Mouse (Mus musculus) ovary, postnatal 14 days (tissue): ENCODE measurements at regions not wholly inside any gene's neighbourhood (a gene's known extent, or its start where the extent isn't known, plus 50 kb on each side); places are given as distances from the start of the nearest gene placed in this dataset.

Experiments used
- DNase-seq: peaks from one replicate; pipeline ENCODE4 v3.0.0; 2022; ENCODE audit warnings: low spot score

DNA sequence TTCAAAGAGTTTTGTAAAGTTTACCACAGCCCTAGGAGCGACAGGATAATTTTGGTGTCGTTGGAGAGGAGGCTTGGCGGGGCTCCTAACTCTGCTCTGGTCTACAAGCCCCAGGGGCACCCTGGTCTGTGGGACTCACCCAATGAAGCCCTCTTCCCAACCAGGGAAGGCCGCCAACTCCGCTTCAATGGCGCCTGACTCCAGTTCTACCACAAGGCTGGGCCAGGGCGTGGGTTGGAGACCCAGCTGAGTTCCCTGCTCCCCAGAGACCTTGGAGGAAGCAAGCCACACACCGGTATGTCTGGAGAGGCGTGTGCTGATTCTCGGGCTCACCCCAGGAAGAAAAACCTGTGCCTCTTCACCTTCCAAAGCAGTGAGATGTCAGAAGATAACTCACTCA lies 128.9 kb downstream of the Gadd45g start:
- no peak for DNase-seq

DNA sequence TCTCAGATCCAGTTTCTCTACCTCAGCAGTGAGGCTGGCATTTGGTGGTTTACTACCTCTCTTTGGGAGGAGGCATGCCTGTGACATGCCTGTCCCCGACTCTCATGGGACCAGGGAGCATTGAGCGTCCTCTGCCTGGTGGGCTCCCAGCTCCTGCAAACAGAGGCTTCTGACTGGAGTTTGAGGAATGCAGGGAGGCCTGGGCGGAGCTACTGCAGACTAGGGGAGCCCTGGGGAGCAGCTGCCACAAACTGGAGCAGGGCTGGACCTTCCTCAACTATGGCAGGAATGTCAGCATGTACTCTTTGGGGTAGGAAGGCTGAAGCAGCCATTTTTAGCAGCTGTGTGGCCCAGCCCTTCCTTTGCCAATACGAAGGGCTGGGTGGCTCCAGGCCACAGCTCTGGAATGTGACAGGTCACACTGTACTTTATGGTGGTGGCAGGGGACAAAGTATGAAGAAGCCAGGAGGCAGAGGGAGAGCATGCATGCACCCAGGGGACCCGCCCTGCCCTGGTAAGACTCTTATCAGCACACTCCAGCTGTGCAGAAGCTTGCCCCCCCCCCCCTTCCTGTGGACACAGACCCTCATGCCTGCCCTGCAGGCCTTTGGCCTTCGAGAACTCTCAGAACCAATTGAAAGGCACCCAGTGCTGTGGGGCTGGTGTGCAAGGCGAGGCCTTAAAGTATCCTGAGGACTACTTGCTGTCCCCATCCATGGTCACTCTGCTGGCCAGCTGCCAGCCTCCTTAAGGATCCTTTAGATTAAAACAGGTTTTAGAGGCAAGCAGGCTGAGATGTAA lies 129.5 kb downstream of the Gadd45g start:
- DNase-seq: no peak

DNA sequence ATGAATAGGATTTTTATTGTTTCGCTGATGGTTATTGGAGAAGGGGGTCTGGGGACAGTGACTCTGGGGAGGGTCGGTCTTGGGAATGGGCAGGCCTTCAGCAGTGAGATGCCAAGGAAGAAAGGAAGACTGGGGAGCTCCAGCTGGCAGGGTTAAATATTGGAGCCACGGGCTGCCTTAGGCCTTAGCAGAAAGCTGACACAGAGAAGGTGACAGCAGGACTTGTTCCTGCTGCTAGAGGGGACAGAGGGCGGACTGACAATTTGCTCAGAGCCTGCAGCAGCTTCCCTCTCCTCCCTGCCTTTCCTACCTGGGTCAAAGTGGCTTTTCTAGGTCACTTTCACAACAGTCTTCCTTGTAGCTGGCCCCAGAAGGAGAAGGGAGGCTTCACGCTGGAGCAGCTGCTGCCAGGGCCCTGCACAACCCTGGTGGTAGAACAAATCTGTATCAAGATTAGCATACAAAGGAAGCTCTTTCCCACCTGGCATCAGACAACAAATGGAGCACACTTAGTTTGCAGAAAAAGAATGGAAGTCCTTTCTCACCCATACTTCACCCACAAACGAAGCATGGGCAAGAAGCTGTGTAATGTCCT lies 130.2 kb downstream of the Gadd45g start:
- DNase-seq: no peak

- DNase-seq: no peak
Observed at GRCm38 (mm10) chr13:51979301-51979977, 133.0 kb downstream of the Gadd45g start.

DNA sequence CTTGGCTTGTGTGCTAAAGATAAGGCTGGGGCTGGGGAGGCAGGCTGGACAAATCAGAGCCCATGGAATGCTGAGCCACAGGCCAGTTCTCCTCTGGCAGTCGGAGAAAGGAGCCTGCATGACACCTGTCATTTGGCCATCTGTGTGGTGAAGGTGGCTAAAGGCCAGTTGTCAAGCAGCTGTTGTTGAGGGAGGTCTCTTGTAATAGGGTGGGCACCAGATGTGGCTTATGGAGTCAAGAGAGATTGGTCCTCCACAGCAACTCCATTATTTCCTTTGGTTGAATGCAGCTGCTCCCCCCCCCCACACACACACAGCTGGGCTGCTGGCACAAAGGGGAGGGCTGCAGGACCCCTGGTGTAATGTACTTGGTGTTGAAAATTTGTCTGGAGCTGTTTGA lies 133.9 kb downstream of the Gadd45g start:
- DNase-seq: no peak

GRCm38 (mm10) chr13:51983002-51983401 lies 136.5 kb downstream of the Gadd45g start:
- DNase-seq: no peak

GRCm38 (mm10) chr13:51983575-51983974 lies 137.1 kb downstream of the Gadd45g start:
- no peak for DNase-seq

GRCm38 (mm10) chr13:51991339-51991738 lies 144.9 kb downstream of the Gadd45g start:
- no peak for DNase-seq

DNA sequence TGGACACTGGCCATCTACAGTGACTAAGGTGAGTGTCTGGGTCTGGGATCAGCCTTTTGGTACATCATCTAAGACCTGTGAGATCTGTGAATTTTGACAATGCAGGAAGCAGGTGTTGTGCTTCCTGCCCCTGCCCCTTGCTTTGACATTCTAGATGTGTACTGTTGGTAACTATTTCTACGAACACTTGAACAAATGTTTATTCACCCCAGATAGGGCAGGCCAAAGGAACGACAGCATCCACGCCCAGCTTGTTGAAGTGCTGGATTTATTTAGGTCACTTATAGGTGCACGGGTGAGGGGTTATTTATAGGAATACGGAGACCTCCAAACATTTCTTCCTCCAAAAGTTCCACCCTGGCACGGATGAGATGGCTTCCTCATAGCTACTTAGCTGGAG lies 146.4 kb downstream of the Gadd45g start:
- no peak for DNase-seq

DNA sequence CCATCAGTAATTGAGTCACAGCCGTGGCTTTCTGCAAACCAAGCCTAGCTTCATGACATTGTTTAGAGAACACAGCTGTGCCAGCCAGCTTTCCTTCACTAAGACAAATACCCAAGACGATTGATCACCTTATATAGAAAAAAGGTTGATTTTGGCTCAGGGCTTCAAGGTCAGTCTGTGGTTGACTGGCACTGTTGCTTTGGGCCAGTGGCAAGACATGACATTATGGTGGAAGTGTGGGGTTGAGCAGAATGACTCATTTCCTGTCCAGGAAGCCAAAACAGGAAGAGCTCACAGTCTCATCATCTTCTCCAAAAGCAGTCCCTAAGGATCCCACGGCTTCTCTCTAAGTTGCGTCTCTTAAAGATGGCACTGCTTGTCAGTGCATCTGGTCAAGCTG lies 149.7 kb downstream of the Gadd45g start:
- no peak for DNase-seq

- no peak for DNase-seq
Observed at GRCm38 (mm10) chr13:51998542-51998941, 152.1 kb downstream of the Gadd45g start.

GRCm38 (mm10) chr13:52001811-52002210 lies 155.3 kb downstream of the Gadd45g start:
- no peak for DNase-seq

DNA sequence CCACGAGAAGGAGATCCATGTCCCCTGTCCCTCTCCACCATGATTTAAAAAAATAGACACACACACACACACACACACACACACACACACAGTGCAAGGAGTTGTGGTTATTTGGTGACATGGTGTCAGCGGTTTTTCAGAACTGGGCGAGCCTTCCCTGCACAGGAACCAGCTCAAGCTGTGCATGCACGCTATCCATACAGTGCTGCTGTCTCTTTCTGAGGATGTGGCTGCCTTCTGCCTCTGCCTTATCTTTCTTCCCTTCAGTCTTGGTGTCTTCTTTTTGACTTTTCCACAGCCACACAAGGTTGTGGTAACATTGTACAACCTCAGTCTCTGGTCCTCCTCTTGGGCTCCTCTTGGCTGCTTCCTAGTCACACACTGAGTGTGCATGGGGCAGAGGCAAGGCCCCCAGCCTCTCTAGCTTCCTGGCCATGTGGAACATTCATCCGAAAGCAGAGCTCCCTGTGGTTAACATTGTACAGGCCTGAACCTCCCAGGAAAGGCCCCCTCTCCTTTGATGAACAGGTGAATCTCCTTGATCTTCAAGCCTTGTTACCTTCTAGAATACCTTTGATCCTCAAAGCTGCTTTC lies 157.6 kb downstream of the Gadd45g start:
- no peak for DNase-seq

GRCm38 (mm10) chr13:52007585-52008395 lies 161.3 kb downstream of the Gadd45g start:
- DNase-seq: no peak

- DNase-seq: no peak
Observed at GRCm38 (mm10) chr13:52009231-52009630, 162.8 kb downstream of the Gadd45g start.

- no peak for DNase-seq
Observed at GRCm38 (mm10) chr13:52009766-52010165, 163.3 kb downstream of the Gadd45g start.

- no peak for DNase-seq
Observed at GRCm38 (mm10) chr13:52011001-52011400, 164.5 kb downstream of the Gadd45g start.

GRCm38 (mm10) chr13:52013182-52013581 lies 166.7 kb downstream of the Gadd45g start:
- no peak for DNase-seq

DNA sequence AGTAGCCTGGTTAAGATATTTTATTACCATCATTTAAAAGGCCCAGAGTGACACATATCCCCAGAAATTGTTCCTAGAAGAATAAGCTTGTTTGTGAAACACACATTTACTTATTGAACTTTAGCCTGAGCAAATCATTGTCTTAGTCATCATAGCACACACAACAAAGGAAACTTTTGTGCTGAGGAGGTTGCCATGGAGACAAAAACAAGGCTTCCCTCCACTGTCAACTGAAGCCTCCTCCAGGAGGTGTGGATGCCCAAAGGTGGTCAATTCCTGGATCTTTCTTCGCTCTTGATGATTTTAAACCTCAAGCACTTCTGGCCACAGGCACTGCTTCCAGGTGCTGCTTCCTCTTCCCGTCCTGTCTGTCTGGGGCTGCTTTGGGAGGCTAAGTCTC lies 167.3 kb downstream of the Gadd45g start:
- no peak for DNase-seq

DNA sequence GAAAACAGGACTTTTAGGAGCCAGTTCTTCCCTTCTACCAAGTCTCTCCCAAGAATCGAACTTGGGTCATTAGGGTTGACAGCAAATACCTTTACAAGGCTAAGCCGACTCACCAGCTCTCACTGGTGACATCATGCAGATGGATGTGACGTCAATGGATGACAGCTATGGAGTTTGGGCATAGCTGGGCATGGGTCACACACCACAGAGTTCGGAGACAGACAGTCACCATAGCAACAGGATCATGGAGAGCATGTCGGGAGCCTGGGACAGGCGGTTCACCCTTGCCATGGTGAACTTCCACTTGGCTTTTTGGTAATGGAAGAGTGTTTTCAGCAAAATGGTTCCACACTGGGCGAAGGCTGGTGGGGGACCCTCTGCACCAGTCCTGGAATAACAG lies 168.1 kb downstream of the Gadd45g start:
- no peak for DNase-seq

DNA sequence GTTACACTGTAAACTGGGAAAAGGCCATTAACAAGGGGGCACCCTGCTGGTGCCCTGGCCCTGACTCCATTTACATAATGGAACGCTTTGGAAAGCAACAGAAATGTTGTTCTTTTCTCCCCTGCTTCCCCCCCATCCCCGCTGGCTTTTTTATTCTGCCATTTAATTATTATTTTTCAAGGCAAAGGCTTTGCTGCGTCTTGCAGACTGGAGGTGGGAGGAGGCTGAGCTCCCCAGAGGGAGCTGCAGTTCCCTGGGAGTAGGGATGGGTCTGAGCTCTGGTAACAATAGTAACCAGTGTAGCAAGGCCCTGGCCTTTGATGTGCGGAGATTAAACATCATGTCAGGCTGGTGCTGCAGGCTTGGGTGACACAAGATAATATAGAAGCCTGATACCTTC lies 168.6 kb downstream of the Gadd45g start:
- no peak for DNase-seq

DNA sequence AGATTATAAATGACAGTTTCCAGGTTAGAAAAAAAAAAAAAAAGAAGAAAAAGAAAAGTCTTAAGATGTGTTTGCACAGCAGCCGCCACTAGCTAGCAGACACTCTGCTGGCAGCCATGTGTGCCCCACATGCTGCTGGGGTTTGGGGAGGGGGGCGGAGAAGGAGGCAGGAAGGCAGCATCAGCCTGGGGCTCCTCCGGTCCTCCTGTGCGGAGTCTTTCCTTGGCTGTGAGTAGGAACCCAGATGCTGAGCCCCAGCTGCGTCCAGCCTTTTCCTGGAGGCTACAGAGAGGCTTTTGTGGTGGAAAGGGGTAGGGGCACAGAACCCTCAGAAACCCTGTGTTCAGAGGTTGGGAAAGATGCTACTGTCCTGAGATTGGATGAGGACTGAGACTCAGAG lies 169.0 kb downstream of the Gadd45g start:
- no peak for DNase-seq
